9 mouse cellular contexts compared by ENCODE assay signal in the genomic region with DNA sequence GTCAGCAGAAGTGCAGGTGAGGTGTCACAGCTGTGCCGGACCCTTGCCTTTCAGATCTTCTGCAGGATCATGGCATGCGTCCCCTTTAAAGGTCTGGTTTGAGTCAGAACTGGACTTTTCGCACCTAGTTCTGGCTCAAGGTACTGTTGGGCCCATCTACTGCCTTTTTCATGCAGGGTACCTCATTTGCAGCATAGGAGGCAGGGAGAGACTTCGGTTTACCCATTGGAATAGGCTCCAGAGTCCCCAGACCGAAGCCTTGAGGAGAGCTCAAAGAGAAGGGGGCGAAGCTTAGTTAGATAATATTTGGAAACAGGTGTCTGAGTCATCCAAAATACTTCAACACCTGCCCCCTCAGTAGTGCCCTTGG. TPM values are rescaled to one million over a fixed set of nuclear protein-coding genes. Genes with fewer than 3 reads are reported as not detected.
DNase-seq lines count a peak whose midpoint lies in the region; ATAC-seq and TF ChIP-seq lines count a peak whose summit lies in the region.
"Had no signal": no experiment of that assay in that cellular context is flagged by ENCODE, and none has a peak within 500 bp of the region (broad histone marks: within the 10 kb centered on the region; RNA-seq: fewer than 3 reads in every experiment).

No protein-coding gene starts in this region.

- no peak for TF ChIP-seq RAD21 in MEL (IDR thresholded peaks at IDR 0.05; ENCODE audit: low read depth, low read length)

- TF ChIP-seq POLR2A in MEL (IDR thresholded peaks at IDR 0.05; ENCODE audit: control insufficient read depth in 1 of 2, insufficient read depth in 1 of 2, low read depth in 1 of 2, low read length in 2 of 2, poor library complexity in 1 of 2): no peak

- no peaks in the 10 kb centered on the region for H3K36me3 ChIP-seq in heart, embryonic 14.5 days (ENCODE audit: control insufficient read depth, insufficient read depth, low read length)
- peaks cover 0 to 28% of the 10 kb centered on the region in 2 experiments; a peak in 2 of 4 replicates for H3K36me3 ChIP-seq in MEL (ENCODE audit: control insufficient read depth in 1 of 2, insufficient read depth in 2 of 2, low read length in 2 of 2)
- H3K36me3 ChIP-seq in forebrain, embryonic 16.5 days (ENCODE audit: control insufficient read depth, insufficient read depth): no peaks in the 10 kb centered on the region
- no peaks in the 10 kb centered on the region for H3K36me3 ChIP-seq in liver, postnatal 0 days (replicated peaks; ENCODE audit: insufficient read depth, low read length)

- no peak for TF ChIP-seq CTCF in MEL (IDR thresholded peaks at IDR 0.05 in 2 of 3, conservative IDR thresholded peaks at IDR 0.05 in 1 of 3; ENCODE audit: control insufficient read depth in 1 of 3, insufficient read depth in 1 of 3, low read depth in 2 of 3, low read length in 3 of 3, poor library complexity in 1 of 3, severe bottlenecking in 1 of 3)
- no peak for TF ChIP-seq CTCF in liver, postnatal 0 days (IDR thresholded peaks at IDR 0.05; ENCODE audit: low read depth)

- H3K27me3 ChIP-seq in heart, embryonic 14.5 days (ENCODE audit: control insufficient read depth, insufficient read depth, low read length): no peaks in the 10 kb centered on the region
- H3K27me3 ChIP-seq in MEL (ENCODE audit: control insufficient read depth in 1 of 2, insufficient read depth in 2 of 2, low read length in 2 of 2): no peaks in the 10 kb centered on the region
- H3K27me3 ChIP-seq in forebrain, embryonic 16.5 days (replicated peaks; ENCODE audit: control insufficient read depth, insufficient read depth, low read length): no peaks in the 10 kb centered on the region
- H3K27me3 ChIP-seq in liver, postnatal 0 days (ENCODE audit: insufficient read depth, low read length): no peaks in the 10 kb centered on the region

- no peak for DNase-seq in heart, adult 9 months (ENCODE audit: low spot score in 2 of 2)
- DNase-seq in MEL (ENCODE audit: low read depth, low spot score): no peak
- no peak for DNase-seq in liver, postnatal 0 days
- DNase-seq in natural killer cell, adult 2 months (ENCODE audit: low spot score in 2 of 2): no peak
- DNase-seq in gastrocnemius, postnatal 14 days: no peak
- no peak for DNase-seq in ovary, adult 18-20 months (ENCODE audit: low spot score)

- peak overlapping the region; percentile 73 for H3K9ac ChIP-seq in heart, embryonic 14.5 days (ENCODE audit: low read length)
- peak overlapping the region; percentile 78 for H3K9ac ChIP-seq in MEL (ENCODE audit: control insufficient read depth, low read depth, low read length, poor library complexity, severe bottlenecking)
- peak overlapping the region; percentile 82 for H3K9ac ChIP-seq in forebrain, embryonic 16.5 days (replicated peaks; ENCODE audit: low read depth, low read length)
- peak overlapping the region; percentile 59 for H3K9ac ChIP-seq in liver, postnatal 0 days (replicated peaks)

- H3K27ac ChIP-seq in heart, embryonic 14.5 days (replicated peaks in 1 of 2; ENCODE audit: control insufficient read depth in 1 of 2, insufficient read depth in 1 of 2, low read depth in 2 of 2, low read length in 2 of 2): peak overlapping the region; percentile 63 to 89; a peak in 3 of 4 replicates
- H3K27ac ChIP-seq in MEL (ENCODE audit: control insufficient read depth, low read depth, low read length): peak overlapping the region; percentile 53
- H3K27ac ChIP-seq in forebrain, embryonic 16.5 days (ENCODE audit: low read length): peak overlapping the region; percentile 17; the same call in 1 of the 2 replicates
- peak overlapping the region; percentile 63 for H3K27ac ChIP-seq in liver, postnatal 0 days (ENCODE audit: low read depth)

- intact Hi-C loops in gastrocnemius, postnatal 14 days (cut with DNase I; ENCODE audit: low total_unique reads): loop anchor here (2.0 kb wide), 1 partner anchor 153 kb away; no protein-coding TSS in a partner anchor

- WGBS in heart, embryonic 14.5 days: 19% methylated on average over 6 of the region's 6 CpGs
- WGBS in forebrain, embryonic 16.5 days: 27% methylated on average over 6 of the region's 6 CpGs
- 20% methylated on average over 6 of the region's 6 CpGs for WGBS in liver, postnatal 0 days (ENCODE audit: insufficient replicate concordance)

- H3K79me2 ChIP-seq in MEL (ENCODE audit: control insufficient read depth, insufficient read depth, low read length, poor library complexity): no peaks in the 10 kb centered on the region; the same call in 1 of the 2 replicates

- H3K4me2 ChIP-seq in heart, embryonic 14.5 days (ENCODE audit: low read length): peak overlapping the region; percentile 83
- H3K4me2 ChIP-seq in forebrain, embryonic 16.5 days (ENCODE audit: low read length): peak overlapping the region; percentile 68
- H3K4me2 ChIP-seq in liver, postnatal 0 days (ENCODE audit: low read depth, low read length): peak overlapping the region; percentile 79

- H3K9me3 ChIP-seq in heart, embryonic 14.5 days (ENCODE audit: control insufficient read depth, low read length): no peaks in the 10 kb centered on the region
- no peaks in the 10 kb centered on the region for H3K9me3 ChIP-seq in MEL (replicated peaks; ENCODE audit: insufficient read depth, low read length)
- H3K9me3 ChIP-seq in forebrain, embryonic 16.5 days (ENCODE audit: control insufficient read depth, low read length): no peaks in the 10 kb centered on the region
- no peaks in the 10 kb centered on the region for H3K9me3 ChIP-seq in liver, postnatal 0 days (ENCODE audit: low read length)

- peaks cover 0 to 5% of the 10 kb centered on the region in 2 experiments; a peak in 1 of 4 replicates for H3K4me1 ChIP-seq in heart, embryonic 14.5 days (ENCODE audit: control insufficient read depth in 2 of 2, insufficient read depth in 2 of 2, low read length in 2 of 2)
- peaks cover 17 to 20% of the 10 kb centered on the region in 2 experiments for H3K4me1 ChIP-seq in MEL (ENCODE audit: control insufficient read depth in 1 of 2, insufficient read depth in 2 of 2, low read length in 2 of 2)
- peaks cover 4% of the 10 kb centered on the region for H3K4me1 ChIP-seq in forebrain, embryonic 16.5 days (replicated peaks; ENCODE audit: control insufficient read depth, insufficient read depth, low read length)
- H3K4me1 ChIP-seq in liver, postnatal 0 days (ENCODE audit: insufficient read depth): peaks cover 13% of the 10 kb centered on the region

- TF ChIP-seq EP300 in MEL (IDR thresholded peaks at IDR 0.05; ENCODE audit: low read depth in 1 of 2, low read length in 2 of 2): no peak
- no peak for TF ChIP-seq EP300 in liver, postnatal 0 days (IDR thresholded peaks at IDR 0.05; ENCODE audit: low read depth)

- peak overlapping the region; percentile 71 to 87 for H3K4me3 ChIP-seq in heart, embryonic 14.5 days (ENCODE audit: control insufficient read depth in 1 of 2, insufficient read depth in 1 of 2, low read depth in 1 of 2, low read length in 2 of 2)
- H3K4me3 ChIP-seq in MEL (ENCODE audit: control insufficient read depth in 1 of 2, insufficient read depth in 1 of 2, low read depth in 2 of 2, low read length in 2 of 2): peak overlapping the region; percentile 53 to 76
- peak overlapping the region; percentile 67 for H3K4me3 ChIP-seq in forebrain, embryonic 16.5 days (replicated peaks; ENCODE audit: low read length)
- peak overlapping the region; percentile 62 for H3K4me3 ChIP-seq in liver, postnatal 0 days (ENCODE audit: low read depth, low read length)

- 0 out of 2 replicates have a peak, but pooled peaks have one; percentile 9 for ATAC-seq in heart, embryonic 14.5 days (ENCODE audit: insufficient number of reproducible peaks, insufficient read depth, low FRiP score, low read depth)
- ATAC-seq in forebrain, embryonic 16.5 days: no peak; the same call in 1 of the 2 replicates
- no peak for ATAC-seq in liver, postnatal 0 days

TF ChIP-seq in MEL, 35 proteins besides CTCF, POLR2A, EP300 and RAD21:
- TF ChIP-seq USF2 (IDR thresholded peaks at IDR 0.05; ENCODE audit: borderline replicate concordance in 1 of 2, insufficient read depth in 1 of 2, low read depth in 1 of 2, low read length in 2 of 2): no peak
- 0 out of 2 replicates have a peak, but pooled peaks have one; percentile 4 for TF ChIP-seq NRF1 (IDR thresholded peaks at IDR 0.05; ENCODE audit: insufficient read depth, low read depth, low read length, poor library complexity, severe bottlenecking)

RNA-seq across cellular contexts. Expression of a gene that starts 0.4 kb away (rescaled TPM):
- 6.6 and 7.3 TPM in 2 replicates for polyA plus RNA-seq in heart, embryonic 14.5 days (2014; fragmentation: Nextera tagmentation; extraction: Ambion mirVana)
- 0.46 and 1.2 TPM in 2 replicates for total RNA-seq in MEL (2012; rRNA removed)
- polyA plus RNA-seq in MEL (2012; ENCODE audit: insufficient read depth in 1 of 2, insufficient read length in 2 of 2, low read depth in 1 of 2, low replicate concordance in 2 of 2, missing spikeins in 1 of 2): 1 to 10 TPM in 1 of 2 experiments, not detected in 1; 2.6 TPM
- 6.1 and 6.9 TPM in 2 replicates for polyA plus RNA-seq in forebrain, embryonic 16.5 days (2015; fragmentation: Nextera tagmentation; extraction: Ambion mirVana)
- polyA plus RNA-seq in liver, postnatal 0 days (2015; fragmentation: Nextera tagmentation; extraction: Ambion mirVana): 2.2 and 2.5 TPM in 2 replicates
- 1 to 10 TPM; 1.9 to 2.2 TPM for total RNA-seq in gastrocnemius, postnatal 14 days (2021)

RNA-seq across cellular contexts. Expression of a gene that starts 43.2 kb away (rescaled TPM):
- 113 and 126 TPM in 2 replicates for polyA plus RNA-seq in heart, embryonic 14.5 days (2014; fragmentation: Nextera tagmentation; extraction: Ambion mirVana)
- total RNA-seq in MEL (2012; rRNA removed): 140 and 159 TPM in 2 replicates
- polyA plus RNA-seq in MEL (2012; ENCODE audit: insufficient read depth in 1 of 2, insufficient read length in 2 of 2, low read depth in 1 of 2, low replicate concordance in 2 of 2, missing spikeins in 1 of 2): 100 to 1,000 TPM in 1 of 2 experiments, not detected in 1; 127 TPM
- polyA plus RNA-seq in forebrain, embryonic 16.5 days (2015; fragmentation: Nextera tagmentation; extraction: Ambion mirVana): 79.2 and 80.7 TPM in 2 replicates
- polyA plus RNA-seq in liver, postnatal 0 days (2015; fragmentation: Nextera tagmentation; extraction: Ambion mirVana): 59.7 and 60.5 TPM in 2 replicates
- total RNA-seq in gastrocnemius, postnatal 14 days (2021): 10 to 100 TPM; 38.5 to 42.1 TPM

RNA-seq across cellular contexts. Expression of a gene that starts 55.1 kb away (rescaled TPM):
- not detected in 2 replicates for polyA plus RNA-seq in heart, embryonic 14.5 days (2014; fragmentation: Nextera tagmentation; extraction: Ambion mirVana)
- 0.33 and 0.42 TPM in 2 replicates for total RNA-seq in MEL (2012; rRNA removed)
- polyA plus RNA-seq in MEL (2012; ENCODE audit: insufficient read depth in 1 of 2, insufficient read length in 2 of 2, low read depth in 1 of 2, low replicate concordance in 2 of 2, missing spikeins in 1 of 2): under 1 TPM in 1 of 2 experiments, not detected in 1; 0.17 TPM
- 0.96 TPM in 1 of 2 replicates, not detected in the other for polyA plus RNA-seq in forebrain, embryonic 16.5 days (2015; fragmentation: Nextera tagmentation; extraction: Ambion mirVana)
- polyA plus RNA-seq in liver, postnatal 0 days (2015; fragmentation: Nextera tagmentation; extraction: Ambion mirVana): not detected in 2 replicates
- total RNA-seq in gastrocnemius, postnatal 14 days (2021): not detected
- total RNA-seq: gastrocnemius, postnatal 4 days had no signal

RNA-seq across cellular contexts. Expression of a gene that starts 58.4 kb away (rescaled TPM):
- polyA plus RNA-seq in heart, embryonic 14.5 days (2014; fragmentation: Nextera tagmentation; extraction: Ambion mirVana): 12.0 and 12.7 TPM in 2 replicates
- total RNA-seq in MEL (2012; rRNA removed): 4.9 and 5.1 TPM in 2 replicates
- 1 to 10 TPM in 1 of 2 experiments, not detected in 1; 9.2 TPM for polyA plus RNA-seq in MEL (2012; ENCODE audit: insufficient read depth in 1 of 2, insufficient read length in 2 of 2, low read depth in 1 of 2, low replicate concordance in 2 of 2, missing spikeins in 1 of 2)
- polyA plus RNA-seq in forebrain, embryonic 16.5 days (2015; fragmentation: Nextera tagmentation; extraction: Ambion mirVana): 9.2 and 9.4 TPM in 2 replicates
- polyA plus RNA-seq in liver, postnatal 0 days (2015; fragmentation: Nextera tagmentation; extraction: Ambion mirVana): 5.1 and 5.2 TPM in 2 replicates
- 1 to 10 TPM; 3.3 to 4.6 TPM for total RNA-seq in gastrocnemius, postnatal 14 days (2021)

Comparison
In these comparisons a context has a peak if more than half of its experiments do, and no peak if none do; other contexts are left out.
1. H3K27ac ChIP-seq: peak in every context shown above with its lines; median percentile 76 in heart, embryonic 14.5 days; 63 in liver, postnatal 0 days; 53 in MEL; 17 in forebrain, embryonic 16.5 days.